Mouse (Mus musculus) telencephalon, adult 2 months (tissue): Measurements from ENCODE around the gene Pipox.

ENCODE experiments used
- DNase-seq: peaks from one replicate; pipeline ENCODE4 v3.0.0-alpha.2; 2011; ENCODE audit warnings: low read depth, low spot score

Gene Pipox

GRCm38 (mm10) chr11:77875847-77876759, 17.8 kb downstream of the Pipox start:
- DNase-seq: no peak

DNA sequence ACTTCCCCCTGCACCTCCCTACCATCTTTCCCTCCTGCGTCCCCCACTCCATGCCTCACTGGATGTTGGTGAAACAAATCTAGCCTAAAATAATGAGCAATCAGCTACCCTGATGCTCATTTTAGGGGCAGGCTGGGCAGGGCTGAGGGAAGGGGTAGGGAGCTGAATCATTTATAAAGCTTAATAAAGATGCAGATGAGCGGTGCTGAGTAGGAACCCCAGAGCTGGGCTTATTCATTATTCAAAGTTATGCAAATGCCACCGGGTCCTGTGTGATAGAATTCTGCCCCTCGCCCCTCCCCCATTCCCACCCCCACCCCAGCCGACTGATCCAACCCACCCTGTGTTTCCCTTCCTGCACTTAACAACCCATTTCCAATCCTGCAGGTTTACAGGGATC, 18.6 kb downstream of the Pipox start:
- no peak for DNase-seq

- DNase-seq: no peak
Measured at GRCm38 (mm10) chr11:77874685-77875231, 19.1 kb downstream of the Pipox start.

DNA sequence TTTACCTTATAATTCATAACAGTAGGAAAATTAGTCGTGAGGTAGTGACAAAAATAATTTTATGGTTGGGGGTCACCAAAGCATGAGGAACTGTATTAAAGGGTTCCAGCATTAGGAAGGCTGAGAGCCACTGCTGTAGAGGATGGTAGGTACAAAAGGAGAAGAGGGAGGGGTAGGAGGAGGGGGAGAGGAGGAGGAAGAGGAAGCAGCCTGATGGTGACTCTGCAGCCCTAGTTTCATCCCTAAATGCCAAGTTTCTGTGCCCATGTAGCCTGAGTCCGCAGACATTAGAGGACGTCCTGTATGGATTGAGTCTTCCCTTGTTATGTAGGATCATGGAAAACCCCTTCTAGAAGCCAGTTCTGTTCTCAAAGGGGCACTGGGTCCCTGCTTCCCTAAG, 20.8 kb downstream of the Pipox start:
- DNase-seq: no peak

GRCm38 (mm10) chr11:77872685-77873084, 21.2 kb downstream of the Pipox start:
- DNase-seq: no peak

GRCm38 (mm10) chr11:77872236-77872635, 21.7 kb downstream of the Pipox start:
- DNase-seq: no peak

- no peak for DNase-seq
Measured at GRCm38 (mm10) chr11:77871436-77871835, 22.5 kb downstream of the Pipox start.

GRCm38 (mm10) chr11:77867419-77868083, 26.3 kb downstream of the Pipox start:
- no peak for DNase-seq

- no peak for DNase-seq
Measured at GRCm38 (mm10) chr11:77864771-77865170, 29.1 kb downstream of the Pipox start.

GRCm38 (mm10) chr11:77862887-77863286, 31.0 kb downstream of the Pipox start:
- no peak for DNase-seq

DNA sequence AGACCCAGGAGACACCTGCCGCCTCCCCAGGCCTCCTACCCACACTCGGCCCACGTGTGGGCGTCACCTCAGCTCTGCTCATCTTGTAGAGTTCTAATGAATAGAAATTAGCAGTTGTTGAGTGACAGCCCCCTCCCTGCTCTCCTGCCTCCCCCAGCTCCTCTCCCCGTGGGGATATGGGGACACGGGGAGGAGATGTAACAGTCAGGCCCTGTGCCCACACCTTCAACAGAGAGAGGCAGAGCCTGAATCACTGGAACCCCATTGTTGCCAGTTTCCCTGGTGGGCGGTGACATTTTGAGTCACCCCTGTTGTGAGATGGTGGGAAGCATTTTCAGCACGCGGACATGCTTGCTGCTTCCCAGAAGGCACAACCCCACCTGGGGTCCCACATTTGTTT, 32.9 kb downstream of the Pipox start:
- no peak for DNase-seq

DNA sequence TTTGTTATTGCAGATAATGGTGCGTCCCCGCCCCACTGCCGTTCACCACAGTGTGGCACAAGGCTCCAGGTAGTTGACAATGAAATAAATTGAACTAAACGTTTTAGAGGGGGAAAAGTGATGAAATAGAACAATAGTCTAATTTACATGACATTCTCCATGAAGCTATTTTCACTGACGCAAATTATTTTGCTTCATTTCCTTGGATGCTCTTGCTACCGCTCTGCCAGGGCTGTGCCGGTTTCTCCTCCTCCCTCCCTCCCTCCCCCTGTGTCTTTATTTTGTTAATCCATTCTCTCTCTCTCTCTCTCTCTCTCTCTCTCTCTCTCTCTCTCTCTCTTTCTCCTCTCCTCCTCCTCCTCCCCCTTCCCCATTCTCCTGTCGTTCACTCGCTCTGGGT, 35.3 kb downstream of the Pipox start:
- DNase-seq: no peak

DNA sequence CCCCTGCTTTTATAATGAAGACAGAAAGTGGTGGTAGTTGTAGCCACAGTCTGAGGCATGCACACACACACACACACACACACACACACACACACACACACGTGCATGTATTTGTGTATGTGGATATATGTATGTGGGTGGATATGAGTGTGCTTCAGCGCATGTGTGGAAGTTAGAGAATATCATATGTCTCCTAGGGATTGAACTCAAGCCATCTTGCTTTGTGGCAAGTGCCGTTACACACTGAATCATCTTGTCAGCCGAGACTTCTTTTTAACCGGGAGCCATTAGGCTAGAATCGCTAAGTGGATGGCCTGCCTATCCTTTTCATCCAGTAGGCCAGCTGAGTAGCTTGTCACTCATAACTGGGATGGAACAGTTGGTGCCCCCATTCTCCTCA, 36.8 kb downstream of the Pipox start:
- DNase-seq: no peak

DNA sequence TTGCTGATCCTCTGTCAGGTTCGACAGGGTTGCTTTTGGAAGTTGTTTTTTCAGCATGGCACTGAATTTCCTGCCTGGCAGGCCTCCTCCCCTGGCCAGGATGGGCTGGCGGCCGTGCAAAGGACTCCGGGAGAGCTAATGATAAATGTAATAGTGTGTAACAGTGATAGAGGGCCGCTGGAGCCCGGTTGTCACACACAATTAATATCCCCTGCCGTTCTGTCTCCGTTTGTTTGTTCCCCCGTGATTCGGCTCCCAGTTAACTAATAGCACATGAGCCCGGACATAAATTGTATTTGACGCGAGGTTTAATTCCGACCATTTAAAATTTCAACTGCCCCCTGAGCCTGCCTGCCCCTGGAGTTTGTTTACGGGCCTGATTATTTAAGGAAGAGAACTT, 38.5 kb downstream of the Pipox start:
- no peak for DNase-seq

GRCm38 (mm10) chr11:77854641-77855040, 39.3 kb downstream of the Pipox start:
- no peak for DNase-seq

DNA sequence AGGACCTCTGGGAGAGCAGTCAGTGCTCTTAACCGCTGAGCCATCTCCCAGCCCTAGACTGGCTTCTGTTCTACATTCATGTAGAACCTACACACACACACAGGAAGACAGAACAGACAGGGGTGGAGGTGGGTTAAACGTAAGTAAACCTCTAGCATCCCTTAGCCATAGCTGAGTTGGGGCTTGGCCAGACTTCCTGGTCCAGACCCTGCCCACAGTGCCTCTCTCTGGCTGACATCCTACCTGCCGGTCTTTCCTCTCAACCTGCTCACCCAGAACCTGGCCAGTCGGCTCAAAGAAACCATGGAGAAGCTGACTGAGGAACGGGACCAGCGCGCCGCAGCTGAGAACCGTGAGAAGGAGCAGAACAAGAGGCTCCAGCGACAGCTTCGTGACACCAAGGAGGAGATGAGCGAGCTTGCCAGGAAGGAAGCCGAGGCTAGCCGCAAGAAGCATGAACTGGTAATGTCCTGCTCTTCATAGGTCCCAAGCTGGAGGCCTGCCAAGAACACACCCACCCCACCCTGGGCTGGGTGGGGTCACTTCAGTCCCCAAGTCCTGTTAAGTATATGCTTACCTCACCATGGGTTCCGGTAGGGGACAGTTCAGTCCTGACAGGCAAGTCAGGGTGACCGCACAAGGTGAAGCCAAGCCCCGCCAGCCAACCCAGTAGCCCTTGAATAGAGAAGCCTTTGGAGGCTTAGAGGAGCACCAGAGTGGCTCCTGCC, 40.8 kb downstream of the Pipox start:
- DNase-seq: no peak

- DNase-seq: no peak
Measured at GRCm38 (mm10) chr11:77852195-77852594, 41.7 kb downstream of the Pipox start.

GRCm38 (mm10) chr11:77851483-77852010, 42.3 kb downstream of the Pipox start:
- DNase-seq: no peak

DNA sequence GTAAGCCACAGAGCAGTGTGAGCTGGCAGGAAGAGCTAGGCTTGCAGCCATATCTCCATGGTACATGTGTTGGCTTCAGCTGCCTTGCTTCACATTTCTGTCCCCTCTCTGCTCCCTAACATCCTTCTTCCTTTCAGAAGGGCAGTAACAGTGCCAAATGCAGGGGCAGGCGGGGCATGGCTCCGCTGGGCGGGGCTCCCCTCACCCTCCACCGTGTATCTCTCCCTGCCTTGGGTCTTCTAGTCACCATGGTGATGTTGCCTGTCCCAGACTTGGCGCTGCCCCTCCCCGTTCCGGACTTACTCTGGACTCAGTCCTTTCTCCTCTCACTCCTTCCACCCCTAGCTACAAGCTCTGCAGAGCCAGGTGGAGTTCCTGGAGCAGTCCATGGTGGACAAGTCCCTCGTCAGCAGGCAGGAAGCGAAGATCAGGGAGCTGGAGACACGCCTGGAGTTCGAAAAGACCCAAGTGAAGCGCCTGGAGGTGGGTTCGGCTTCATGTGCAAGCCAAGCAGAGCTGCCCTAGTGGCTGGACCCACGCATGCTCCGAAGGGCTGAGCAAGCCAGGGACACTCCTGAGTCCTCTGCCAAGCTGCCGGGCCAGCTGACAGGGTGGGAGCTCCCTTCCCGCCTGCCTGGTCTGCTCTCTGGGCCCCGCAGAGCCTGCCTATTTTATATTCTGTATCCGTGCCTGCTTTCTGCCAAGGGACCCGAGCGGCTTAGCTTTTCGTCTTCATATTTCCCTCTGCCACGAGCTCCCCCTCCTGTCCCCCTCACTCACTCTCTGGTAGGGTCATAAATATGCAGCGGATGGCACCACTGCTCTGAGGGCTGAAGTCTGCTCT, 43.3 kb downstream of the Pipox start:
- DNase-seq: no peak

DNA sequence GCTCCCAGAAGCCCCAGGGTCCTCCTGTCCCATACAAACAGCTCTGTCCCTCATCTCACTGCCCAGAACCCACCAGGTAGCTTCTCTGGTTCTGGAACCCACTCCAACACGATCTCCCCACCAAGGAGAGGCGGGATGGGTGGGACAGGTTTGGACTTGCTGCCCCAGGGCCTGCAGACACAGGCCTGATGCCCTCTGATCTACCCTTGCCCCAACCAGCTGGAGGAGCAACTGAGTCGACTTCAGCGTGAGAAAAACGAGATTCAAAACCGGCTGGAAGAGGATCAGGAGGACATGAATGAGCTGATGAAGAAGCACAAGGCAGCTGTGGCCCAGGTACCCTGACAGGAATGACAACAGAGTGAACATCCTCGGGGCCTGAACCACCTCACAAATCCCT, 44.7 kb downstream of the Pipox start:
- DNase-seq: no peak

DNA sequence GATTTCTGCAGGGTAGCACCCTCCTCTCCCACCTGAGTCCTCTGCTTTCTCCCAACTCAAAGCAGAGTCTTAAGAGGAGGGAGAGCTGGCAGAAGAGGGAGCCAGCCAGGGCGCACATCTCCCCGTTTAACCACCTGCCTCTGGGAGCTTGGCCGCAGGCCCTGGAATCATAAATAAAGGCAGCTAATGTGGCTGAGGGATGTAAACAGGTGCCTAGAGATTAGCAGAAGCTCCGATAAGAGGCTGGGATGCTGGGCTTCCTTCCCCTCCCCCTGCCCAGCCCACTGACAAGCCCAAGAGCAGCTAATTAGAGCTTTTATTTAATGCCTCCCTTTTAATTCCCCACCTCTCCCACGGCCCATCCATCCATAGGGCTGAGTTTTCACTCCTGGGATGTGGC, 45.8 kb downstream of the Pipox start:
- DNase-seq: no peak
